Mouse (Mus musculus): Measurements from ENCODE around the gene Setd3. TPM values are rescaled to one million over a fixed set of nuclear protein-coding genes. Genes with fewer than 3 reads are reported as not detected.
A peak's percentile ranks its signal among the peaks of the same experiment; 100 is the strongest.

Setd3 gene
- polyA plus RNA-seq, 1 experiment from 2014 or later, result 74.3 TPM

DNA sequence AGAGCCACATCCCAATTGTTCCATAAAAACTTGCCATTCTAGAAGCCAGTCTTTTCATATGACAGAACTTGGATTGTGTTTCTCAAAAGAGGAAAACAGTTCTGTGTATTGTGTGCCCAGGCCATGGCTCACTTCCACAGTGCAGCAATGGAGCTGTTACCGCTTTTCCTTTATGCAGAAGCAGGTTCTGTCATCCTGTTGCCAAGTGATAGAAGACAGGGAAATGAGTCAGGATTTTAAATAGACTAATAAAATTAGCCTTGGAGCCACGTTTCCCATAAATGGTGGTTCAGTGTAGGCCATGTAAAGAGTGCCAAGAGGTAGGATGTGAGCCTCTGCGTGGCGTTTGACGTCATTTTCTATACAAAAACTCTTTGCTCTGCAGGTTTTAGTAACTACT is 14.8 kb upstream of the Setd3 start:
- ATAC-seq (ENCODE audit: low read depth) (no peak), DNase-seq (ENCODE audit: low spot score) (no peak)
- 95% methylated on average over 5 of the region's 5 CpGs for WGBS
- no peaks in the 10 kb centered on the region for H3K4me1 ChIP-seq (ENCODE audit: control insufficient read depth, insufficient read depth, low read length)
- H3K9ac ChIP-seq (ENCODE audit: low read depth, low read length), result no peak overlapping the region
- no peak overlapping the region for H3K27ac ChIP-seq (replicated peaks; ENCODE audit: low read depth, low read length)
- H3K36me3 ChIP-seq (ENCODE audit: control insufficient read depth, insufficient read depth, low read length), result peaks cover 94% of the 10 kb centered on the region
- no peaks in the 10 kb centered on the region for H3K9me3 ChIP-seq (ENCODE audit: control insufficient read depth, low read length)
- H3K4me3 ChIP-seq (ENCODE audit: low read depth, low read length), result no peak overlapping the region
- no peaks in the 10 kb centered on the region for H3K27me3 ChIP-seq (replicated peaks; ENCODE audit: control insufficient read depth, insufficient read depth, low read length)
- H3K4me2 ChIP-seq (ENCODE audit: low read depth, low read length), result no peak overlapping the region

DNA sequence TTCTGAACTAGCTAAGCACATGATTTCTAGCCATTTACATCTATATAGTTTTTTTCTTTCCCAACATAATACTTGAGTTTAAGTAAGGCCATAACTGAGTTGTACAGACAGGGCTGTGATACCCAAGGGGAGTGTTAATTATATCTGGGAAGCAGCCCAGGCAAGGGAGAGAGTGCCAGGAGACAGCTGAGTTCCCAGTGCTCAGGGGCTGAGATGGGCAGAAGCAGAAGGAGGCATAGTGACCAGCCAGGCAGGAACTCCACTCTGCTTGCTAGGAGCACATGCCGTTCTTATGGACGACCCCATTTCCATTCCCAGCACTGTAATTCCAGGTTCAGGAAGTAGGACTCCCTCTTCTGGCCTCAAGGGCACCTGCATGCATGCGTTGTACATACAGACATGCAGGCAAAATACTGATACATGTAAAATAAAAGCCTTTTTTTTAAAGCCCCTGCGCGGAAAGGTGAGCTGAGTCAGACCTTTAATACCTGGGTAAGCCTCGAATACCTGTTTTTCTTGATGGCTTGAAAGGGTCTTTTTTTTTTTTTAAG is 8.5 kb upstream of the Setd3 start:
- Histone ChIP-seq H3K4me1 (ENCODE audit: control insufficient read depth, insufficient read depth, low read length) (no peaks in the 10 kb centered on the region), H3K27ac (replicated peaks; ENCODE audit: low read depth, low read length) (no peak overlapping the region), H3K9ac (ENCODE audit: low read depth, low read length) (no peak overlapping the region), H3K4me3 (ENCODE audit: low read depth, low read length) (no peak overlapping the region), H3K4me2 (ENCODE audit: low read depth, low read length) (no peak overlapping the region), H3K36me3 (ENCODE audit: control insufficient read depth, insufficient read depth, low read length) (peaks cover 71% of the 10 kb centered on the region), H3K9me3 (ENCODE audit: control insufficient read depth, low read length) (no peaks in the 10 kb centered on the region), H3K27me3 (replicated peaks; ENCODE audit: control insufficient read depth, insufficient read depth, low read length) (no peaks in the 10 kb centered on the region)
- ATAC-seq (ENCODE audit: low read depth), result no peak
- WGBS, result 94% methylated on average over 6 of the region's 6 CpGs
- DNase-seq (ENCODE audit: low spot score), result no peak

DNA sequence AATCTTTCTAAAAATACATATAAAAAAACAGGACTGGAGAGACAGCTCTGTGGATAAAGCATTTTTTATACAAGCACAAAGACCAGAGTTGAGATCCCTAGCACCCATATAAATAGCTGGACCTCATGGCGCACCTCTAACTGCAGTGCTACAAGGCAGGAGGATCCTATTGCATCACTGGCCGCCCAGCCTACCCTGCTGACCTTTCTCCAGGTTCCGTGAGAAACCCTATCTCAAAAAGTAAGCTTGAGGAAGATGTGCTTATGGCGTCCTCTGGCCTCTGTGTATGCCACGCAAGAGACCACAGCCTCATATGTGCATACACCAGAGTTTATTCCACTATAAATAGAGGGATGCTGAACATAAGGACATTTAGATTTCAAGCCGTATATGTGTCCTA is 2.6 kb upstream of the Setd3 start:
- WGBS, result 95% methylated on average over 6 of the region's 6 CpGs
- Histone ChIP-seq H3K9me3 (ENCODE audit: control insufficient read depth, low read length) (no peaks in the 10 kb centered on the region), H3K9ac (ENCODE audit: low read depth, low read length) (no peak overlapping the region), H3K4me1 (ENCODE audit: control insufficient read depth, insufficient read depth, low read length) (peaks cover 16% of the 10 kb centered on the region), H3K27ac (replicated peaks; ENCODE audit: low read depth, low read length) (no peak overlapping the region), H3K4me3 (ENCODE audit: low read depth, low read length) (no peak overlapping the region), H3K27me3 (replicated peaks; ENCODE audit: control insufficient read depth, insufficient read depth, low read length) (no peaks in the 10 kb centered on the region), H3K4me2 (ENCODE audit: low read depth, low read length) (no peak overlapping the region), H3K36me3 (ENCODE audit: control insufficient read depth, insufficient read depth, low read length) (peaks cover 29% of the 10 kb centered on the region)
- DNase-seq (ENCODE audit: low spot score), result no peak
- no peak for ATAC-seq (ENCODE audit: low read depth)

DNA sequence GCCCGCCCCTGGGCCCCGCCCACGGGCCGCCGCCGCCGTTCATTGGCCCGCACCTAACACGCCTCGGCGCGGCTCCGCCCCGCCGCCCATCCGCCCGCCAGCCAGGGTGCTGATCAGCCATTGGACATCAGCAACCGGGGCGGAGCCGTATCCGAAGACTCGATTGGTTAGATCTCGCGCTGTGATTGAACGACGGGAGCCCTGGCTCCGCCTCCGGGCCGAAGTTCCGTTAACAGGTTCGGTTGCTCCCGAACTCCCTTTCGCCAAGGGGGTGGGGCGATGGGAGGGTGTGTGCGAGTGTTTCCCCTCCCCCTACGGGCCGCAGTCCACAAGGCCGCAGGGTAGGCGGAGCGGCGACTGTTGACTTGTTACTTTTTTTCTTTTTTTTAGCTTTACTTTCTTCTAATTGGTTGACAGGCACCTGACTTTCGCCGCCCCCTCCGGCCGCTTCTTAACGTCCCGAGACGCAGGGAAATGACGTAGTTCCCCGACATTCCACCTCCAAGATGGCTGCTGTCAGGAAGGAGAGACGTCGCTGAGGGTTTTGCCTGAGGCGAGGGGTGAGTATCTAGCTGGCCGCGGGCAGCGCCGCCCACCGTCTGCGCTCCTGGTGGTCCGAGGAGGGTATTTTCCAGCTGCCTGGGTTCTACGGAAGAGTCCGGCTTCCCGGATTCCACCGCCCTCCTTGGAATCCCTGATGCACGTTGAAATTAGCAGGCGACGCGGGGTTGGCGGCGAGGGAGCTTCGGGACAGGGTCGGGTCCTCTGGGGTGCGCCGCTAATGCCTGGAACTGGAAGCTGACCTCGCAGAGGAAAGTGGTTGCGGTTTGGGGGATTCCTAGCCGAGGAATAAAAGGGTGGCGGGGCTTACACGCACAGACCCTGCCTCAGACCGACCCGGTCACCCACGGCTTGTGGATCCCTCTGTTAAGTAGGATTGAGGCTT is 480 bp upstream of the Setd3 start, which contains the start of gene Ccnk:
Ccnk (plus strand) TSS at position 259 of the 946 bp plus-strand sequence.
- Histone ChIP-seq H3K27ac (replicated peaks; ENCODE audit: low read depth, low read length) (peak within 1 kb of the TSS; percentile 87), H3K36me3 (ENCODE audit: control insufficient read depth, insufficient read depth, low read length) (peaks cover 22% of the 10 kb centered on the region; the same call in 1 of the 2 replicates), H3K4me2 (ENCODE audit: low read depth, low read length) (peak within 1 kb of the TSS; percentile 85), H3K9me3 (ENCODE audit: control insufficient read depth, low read length) (no peaks in the 10 kb centered on the region), H3K4me1 (ENCODE audit: control insufficient read depth, insufficient read depth, low read length) (peaks cover 23% of the 10 kb centered on the region), H3K9ac (ENCODE audit: low read depth, low read length) (peak within 1 kb of the TSS; percentile 87), H3K4me3 (ENCODE audit: low read depth, low read length) (peak within 1 kb of the TSS; percentile 88), H3K27me3 (replicated peaks; ENCODE audit: control insufficient read depth, insufficient read depth, low read length) (no peaks in the 10 kb centered on the region)
- DNase-seq (ENCODE audit: low spot score), result peak; percentile 100
- 2% methylated on average over 51 of the region's 82 CpGs for WGBS
- ATAC-seq (ENCODE audit: low read depth), result peak; percentile 98

DNA sequence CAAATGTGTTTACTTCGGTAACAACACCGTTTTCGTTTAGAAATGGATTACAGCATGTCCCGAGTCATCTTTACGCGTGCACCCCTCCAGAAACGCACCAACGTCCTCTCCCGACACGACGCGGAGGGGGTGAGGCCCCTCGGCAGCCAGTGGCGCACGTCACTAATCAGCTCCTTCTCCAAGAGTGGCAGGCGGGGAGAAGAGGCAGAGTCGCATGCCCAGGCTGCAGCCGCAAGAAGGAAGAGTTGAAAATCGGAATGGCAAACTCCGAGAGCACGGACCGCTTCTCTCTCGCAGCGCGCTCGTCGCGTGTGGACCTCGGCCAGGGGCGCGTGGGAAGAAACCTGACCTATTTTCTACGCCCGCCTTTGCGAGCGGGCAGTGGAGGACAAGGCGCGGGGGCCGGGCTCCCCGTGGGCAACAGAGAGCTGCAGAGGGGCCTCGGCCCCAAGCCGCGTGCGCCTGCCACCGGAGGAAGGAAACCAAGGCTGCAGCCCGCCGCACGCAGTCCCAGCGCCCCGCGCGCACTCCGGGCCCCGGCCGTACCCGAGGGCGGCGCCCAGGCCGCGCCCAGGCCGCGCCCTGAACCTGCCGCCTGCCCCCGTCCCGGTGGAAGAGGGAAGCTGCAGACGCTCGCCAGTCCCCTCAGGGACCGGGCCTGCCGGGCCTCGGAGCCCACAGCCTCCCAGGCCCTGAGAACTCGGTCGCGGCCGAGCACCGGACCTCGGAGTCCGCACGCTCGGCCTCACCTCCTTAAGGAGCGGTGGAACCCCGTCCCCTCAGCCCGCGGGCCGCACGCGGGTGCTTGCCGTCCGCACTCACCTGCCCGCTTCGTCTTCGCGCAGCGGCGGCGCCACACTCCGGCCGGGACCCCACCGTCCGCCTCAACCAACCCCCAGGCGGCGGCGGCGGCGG is 526 bp downstream of the Setd3 start:
- under 1% methylated on average over 54 of the region's 103 CpGs for WGBS
- Histone ChIP-seq H3K9me3 (ENCODE audit: control insufficient read depth, low read length) (no peaks in the 10 kb centered on the region), H3K27me3 (replicated peaks; ENCODE audit: control insufficient read depth, insufficient read depth, low read length) (no peaks in the 10 kb centered on the region), H3K27ac (replicated peaks; ENCODE audit: low read depth, low read length) (peak overlapping the region; percentile 87), H3K4me3 (ENCODE audit: low read depth, low read length) (peak overlapping the region; percentile 88), H3K4me1 (ENCODE audit: control insufficient read depth, insufficient read depth, low read length) (peaks cover 23% of the 10 kb centered on the region), H3K9ac (ENCODE audit: low read depth, low read length) (peak overlapping the region; percentile 87), H3K36me3 (ENCODE audit: control insufficient read depth, insufficient read depth, low read length) (peaks cover 21% of the 10 kb centered on the region; the same call in 1 of the 2 replicates), H3K4me2 (ENCODE audit: low read depth, low read length) (peak overlapping the region; percentile 85)
- ATAC-seq (ENCODE audit: low read depth) (peak; percentile 32), DNase-seq (ENCODE audit: low spot score) (peak; percentile 63)

DNA sequence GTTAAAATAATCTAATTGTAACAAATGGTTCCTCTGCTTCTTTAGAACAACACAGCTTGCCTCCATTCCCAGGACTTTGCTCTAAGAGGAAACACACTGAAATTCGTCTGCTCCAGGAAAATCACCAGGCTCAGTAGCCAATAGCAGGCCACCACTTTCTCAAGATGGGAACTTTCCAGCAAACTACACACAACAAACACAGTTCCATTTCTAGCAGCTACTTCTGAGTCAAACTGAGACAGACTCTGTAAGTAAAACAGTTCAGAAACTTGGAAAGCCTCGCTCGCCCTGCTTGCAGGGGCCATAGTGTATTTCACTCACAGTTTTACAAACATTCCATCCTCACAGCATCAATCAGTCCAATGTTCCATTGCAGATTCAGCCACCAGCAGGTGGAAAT is 2.7 kb downstream of the Setd3 start:
- Histone ChIP-seq H3K27me3 (replicated peaks; ENCODE audit: control insufficient read depth, insufficient read depth, low read length) (no peaks in the 10 kb centered on the region), H3K4me3 (ENCODE audit: low read depth, low read length) (no peak overlapping the region), H3K4me2 (ENCODE audit: low read depth, low read length) (no peak overlapping the region), H3K27ac (replicated peaks; ENCODE audit: low read depth, low read length) (no peak overlapping the region), H3K9me3 (ENCODE audit: control insufficient read depth, low read length) (no peaks in the 10 kb centered on the region), H3K4me1 (ENCODE audit: control insufficient read depth, insufficient read depth, low read length) (peaks cover 23% of the 10 kb centered on the region), H3K9ac (ENCODE audit: low read depth, low read length) (no peak overlapping the region), H3K36me3 (ENCODE audit: control insufficient read depth, insufficient read depth, low read length) (no peaks in the 10 kb centered on the region)
- WGBS, result 77% methylated on average over 3 of the region's 3 CpGs
- DNase-seq (ENCODE audit: low spot score), result no peak
- no peak for ATAC-seq (ENCODE audit: low read depth)

DNA sequence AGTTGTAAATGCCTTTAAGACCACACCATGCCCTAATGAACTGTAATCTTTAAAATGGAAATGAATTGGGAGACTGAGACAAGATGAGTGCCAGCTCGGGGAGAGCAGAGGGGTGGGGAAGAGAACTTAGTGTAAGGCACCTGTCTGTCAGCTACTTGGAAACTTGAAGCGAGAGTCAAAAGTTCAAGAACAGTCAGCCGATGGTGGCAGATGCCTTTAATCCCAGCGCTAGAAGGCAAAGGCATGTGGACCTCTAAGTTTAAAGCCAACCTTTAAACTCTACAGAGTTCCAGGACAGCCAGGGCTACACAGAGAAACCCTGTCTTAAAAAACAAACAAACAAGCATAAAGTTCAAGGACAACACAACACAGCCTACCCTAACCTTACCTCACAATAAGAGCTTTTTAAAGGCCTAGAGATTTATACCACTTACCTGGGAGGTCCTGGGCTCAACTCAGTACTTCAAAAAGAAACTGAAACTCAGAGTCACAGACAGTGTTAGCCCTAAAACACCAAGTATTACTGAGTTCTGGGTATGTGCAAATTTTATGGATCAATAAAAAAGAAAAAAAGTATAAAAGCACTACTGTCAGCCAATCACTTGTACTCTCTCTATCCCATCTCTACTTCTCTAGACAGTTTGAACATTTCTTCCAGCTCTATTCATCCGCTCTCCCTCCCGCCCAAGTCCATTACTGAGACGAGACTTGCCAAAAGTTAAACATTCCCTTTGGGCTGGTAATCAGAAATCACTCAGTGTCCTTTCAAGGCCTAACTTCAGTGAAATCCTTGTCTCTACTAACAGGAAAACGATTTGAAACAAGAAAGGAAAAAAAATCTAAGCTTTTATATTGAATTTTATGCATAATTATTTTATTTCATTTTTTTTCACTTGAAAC is 4.3 kb downstream of the Setd3 start:
- H3K4me1 ChIP-seq (ENCODE audit: control insufficient read depth, insufficient read depth, low read length), result peaks cover 21% of the 10 kb centered on the region
- no peak for DNase-seq (ENCODE audit: low spot score)
- H3K9ac ChIP-seq (ENCODE audit: low read depth, low read length), result no peak overlapping the region

More for the DNA sequence above, 4.3 kb downstream of the Setd3 start:
- H3K27me3 ChIP-seq (replicated peaks; ENCODE audit: control insufficient read depth, insufficient read depth, low read length), result no peaks in the 10 kb centered on the region
- no peaks in the 10 kb centered on the region for H3K36me3 ChIP-seq (ENCODE audit: control insufficient read depth, insufficient read depth, low read length)
- H3K4me2 ChIP-seq (ENCODE audit: low read depth, low read length), result no peak overlapping the region
- no peak for ATAC-seq (ENCODE audit: low read depth)
- no peak overlapping the region for H3K27ac ChIP-seq (replicated peaks; ENCODE audit: low read depth, low read length)
- no peak overlapping the region for H3K4me3 ChIP-seq (ENCODE audit: low read depth, low read length)
- WGBS, result 60% methylated on average over 8 of the region's 8 CpGs
- H3K9me3 ChIP-seq (ENCODE audit: control insufficient read depth, low read length), result no peaks in the 10 kb centered on the region
